Mouse (Mus musculus): ENCODE measurements around the gene Gm5724.

The Gm5724 gene

DNA sequence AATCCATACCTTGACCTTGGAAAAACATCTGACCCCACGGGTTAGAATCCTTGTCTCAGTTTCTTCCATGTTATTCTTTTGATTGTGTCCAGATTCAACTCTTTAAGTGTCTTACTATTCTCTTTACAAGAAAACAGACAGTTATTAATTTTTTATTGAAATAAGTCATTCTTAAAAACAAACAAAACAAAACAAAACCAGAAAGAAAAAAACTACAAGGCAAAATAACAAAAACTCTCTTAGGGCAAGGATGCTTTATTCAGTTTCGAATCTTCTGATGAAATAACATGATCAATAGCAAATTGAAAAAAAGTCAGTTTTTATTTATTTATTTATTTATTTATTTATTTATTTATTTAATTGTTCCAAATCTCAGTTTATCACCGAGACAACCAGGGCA lies at the start of gene Gm5724:
Gene Gm5724, minus strand, starts transcription at position 101 of the 400 bp plus-strand sequence.
- DNase-seq (ENCODE audit: low read depth), result no peak

GRCm38 (mm10) chr6:141797837-141798236 lies 24.2 kb upstream of the Gm5724 start:
- DNase-seq (ENCODE audit: low read depth), result peak; percentile 0

DNA sequence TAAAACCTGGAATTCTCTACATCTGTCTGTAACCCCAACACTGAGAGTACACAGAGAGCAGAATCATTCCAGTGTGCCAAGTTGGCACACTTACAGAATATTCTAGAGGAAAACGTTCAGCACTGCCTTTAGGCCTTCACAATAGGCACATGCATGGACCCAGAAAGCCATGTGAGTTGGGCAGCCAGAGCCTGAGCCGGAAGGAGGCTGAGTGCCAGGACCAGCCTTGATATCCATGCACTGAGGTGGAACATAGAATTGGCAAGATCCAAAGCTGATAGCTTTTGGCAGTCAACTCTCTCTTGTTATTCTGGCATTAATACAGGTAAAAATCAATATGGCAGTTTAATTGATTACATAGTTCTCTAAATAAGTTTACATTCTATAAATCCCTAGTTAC lies 866 bp upstream of the Gm5724 start:
- DNase-seq (ENCODE audit: low read depth), result no peak

GRCm38 (mm10) chr6:141691246-141691645 lies 82.4 kb downstream of the Gm5724 start:
- no peak for DNase-seq (ENCODE audit: low read depth)

GRCm38 (mm10) chr6:141687008-141687407 lies 86.6 kb downstream of the Gm5724 start:
- no peak for DNase-seq (ENCODE audit: low read depth)
